Mouse (Mus musculus) olfactory bulb, adult 2 months (tissue): ENCODE measurements at regions not wholly inside any gene's neighbourhood (a gene's known extent, or its start where the extent isn't known, plus 50 kb on each side); places are given as distances from the start of the nearest gene placed in this dataset.

Experiments
- CTCF ChIP-seq: fragments of 200-500 bp; IDR thresholded peaks from 2 replicates; pipeline ENCODE4 v1.5.1; 2012; ENCODE audit warnings: low read depth, mild to moderate bottlenecking, low read length, moderate library complexity; ENCODE audit not compliant: insufficient read depth
- POLR2A ChIP-seq: fragments of 200-500 bp; IDR thresholded peaks from 2 replicates; pipeline ENCODE4 v1.6.1; 2012; ENCODE audit warnings: mild to moderate bottlenecking, low read depth, low read length, moderate library complexity; ENCODE audit not compliant: insufficient read depth

GRCm38 (mm10) chr14:72933598-72933997 is 115.3 kb downstream of the Cysltr2 start:
- TF ChIP-seq CTCF, result no peak
- no peak for TF ChIP-seq POLR2A
